Mouse (Mus musculus): Measurements from ENCODE around the gene Ubap2.

DNA sequence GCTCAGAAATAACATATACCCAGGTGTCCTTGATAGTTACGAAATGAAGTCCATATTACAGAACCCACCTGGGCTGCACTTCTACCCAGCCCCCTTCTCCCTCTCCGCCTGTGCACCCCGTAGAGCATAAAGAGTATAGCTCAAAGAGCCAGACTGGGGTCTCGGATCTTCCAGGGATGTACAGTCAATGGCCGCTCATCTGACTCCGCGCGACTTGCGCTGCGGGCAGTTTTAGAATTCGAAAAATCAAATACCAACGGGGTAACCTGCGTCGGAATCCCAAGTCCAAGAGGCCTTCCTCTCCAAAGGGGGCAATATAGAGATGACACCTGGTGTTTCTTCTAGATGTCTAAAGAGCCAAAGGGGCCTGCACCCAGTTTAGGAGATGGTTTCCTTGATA is 38.8 kb upstream of the Ubap2 start:
- no peak for TF ChIP-seq CTCF (conservative IDR thresholded peaks at IDR 0.05; ENCODE audit: insufficient read depth, insufficient read length, low read depth, low read length)
- no peak for TF ChIP-seq POLR2A (IDR thresholded peaks at IDR 0.05; ENCODE audit: low read depth, low read length)

All from kidney, adult 2 months (tissue).